Mouse (Mus musculus): ENCODE measurements around the gene Rpap3. TPM values are rescaled to one million over a fixed set of nuclear protein-coding genes. Genes with fewer than 3 reads are reported as not detected.

The Rpap3 gene
- polyA plus RNA-seq, 1 experiment from 2014 or later: 24.0 TPM

- no peak for ATAC-seq (ENCODE audit: insufficient number of reproducible peaks, low FRiP score, low TSS enrichment, low read depth)
- no peaks in the 10 kb centered on the region for H3K36me3 ChIP-seq
- peaks cover 34% of the 10 kb centered on the region for H3K4me1 ChIP-seq
Measured at GRCm38 (mm10) chr15:97746278-97746677, 40.7 kb upstream of the Rpap3 start.

DNA sequence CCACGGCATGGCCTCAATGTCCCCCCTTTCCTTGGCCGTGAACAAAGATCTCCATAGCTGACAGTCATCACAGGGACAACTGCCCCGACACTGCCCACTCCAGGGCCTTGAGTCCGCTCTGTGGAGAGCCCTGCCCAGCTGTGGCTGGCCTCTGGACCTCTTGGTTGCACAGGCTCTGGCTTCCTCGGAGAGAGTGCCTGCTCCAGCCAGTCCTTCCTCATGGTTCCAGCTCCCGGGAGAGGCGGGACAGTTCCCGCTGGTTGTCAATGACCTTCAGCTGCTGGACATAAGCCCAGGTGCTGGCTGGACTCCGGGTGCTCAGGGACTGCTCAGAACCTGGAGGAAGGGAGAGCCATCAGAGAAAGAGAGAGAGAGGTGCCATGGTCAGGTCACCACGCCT lies 39.7 kb upstream of the Rpap3 start:
- no peak overlapping the region for H3K4me3 ChIP-seq (replicated peaks)
- 69% methylated on average over 10 of the region's 10 CpGs for WGBS
- peaks cover 26% of the 10 kb centered on the region for H3K4me1 ChIP-seq
- H3K9me3 ChIP-seq (replicated peaks): no peaks in the 10 kb centered on the region
- ATAC-seq (ENCODE audit: insufficient number of reproducible peaks, low FRiP score, low TSS enrichment, low read depth): no peak
- H3K4me2 ChIP-seq (replicated peaks): no peak overlapping the region
- H3K36me3 ChIP-seq: no peaks in the 10 kb centered on the region
- no peak overlapping the region for H3K9ac ChIP-seq
- no peaks in the 10 kb centered on the region for H3K27me3 ChIP-seq
- H3K27ac ChIP-seq (replicated peaks): peak overlapping the region; percentile 30; the same call in 1 of the 2 replicates

More at GRCm38 (mm10) chr15:97746278-97746677, 40.7 kb upstream of the Rpap3 start:
- no peak overlapping the region for H3K27ac ChIP-seq (replicated peaks)
- no peaks in the 10 kb centered on the region for H3K27me3 ChIP-seq
- H3K4me3 ChIP-seq (replicated peaks): no peak overlapping the region
- no peak overlapping the region for H3K4me2 ChIP-seq (replicated peaks)
- 90% methylated on average over 10 of the region's 10 CpGs for WGBS
- no peaks in the 10 kb centered on the region for H3K9me3 ChIP-seq (replicated peaks)
- no peak overlapping the region for H3K9ac ChIP-seq

- Histone ChIP-seq H3K27me3 (no peaks in the 10 kb centered on the region), H3K9ac (no peak overlapping the region), H3K4me1 (peaks cover 22% of the 10 kb centered on the region), H3K27ac (replicated peaks) (peak overlapping the region; percentile 30; the same call in 1 of the 2 replicates), H3K4me3 (replicated peaks) (no peak overlapping the region), H3K9me3 (replicated peaks) (no peaks in the 10 kb centered on the region), H3K36me3 (no peaks in the 10 kb centered on the region), H3K4me2 (replicated peaks) (no peak overlapping the region)
- WGBS: 43% methylated on average over 10 of the region's 10 CpGs
- ATAC-seq (ENCODE audit: insufficient number of reproducible peaks, low FRiP score, low TSS enrichment, low read depth): no peak
Measured at GRCm38 (mm10) chr15:97744930-97745329, 39.3 kb upstream of the Rpap3 start.

DNA sequence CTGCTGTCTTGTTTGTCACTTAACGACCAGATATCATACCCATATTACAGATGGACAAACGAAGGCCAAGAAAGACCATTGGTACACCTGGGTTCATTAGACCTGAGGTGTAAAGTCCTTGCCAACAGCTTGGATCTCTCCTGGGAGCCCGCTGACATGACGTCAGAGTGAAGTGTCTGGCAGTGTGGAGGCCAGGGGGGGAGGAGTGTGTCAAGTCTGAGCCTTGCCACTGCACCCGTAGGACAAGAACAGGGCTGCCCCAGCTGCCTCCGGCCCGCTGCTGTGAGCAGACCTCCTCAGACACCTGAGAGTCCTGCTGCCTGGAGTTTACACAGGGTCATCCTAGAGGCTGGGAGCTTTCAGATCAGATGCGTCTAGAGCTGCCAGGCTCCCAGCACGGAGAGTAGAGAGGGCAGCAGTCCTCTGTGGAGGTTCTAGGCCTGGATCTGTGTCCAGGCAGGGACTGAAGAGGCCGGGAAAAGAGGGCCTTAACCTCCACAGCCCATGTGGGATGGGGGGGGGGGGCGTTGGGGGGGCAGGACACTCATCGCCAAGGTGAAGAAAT lies 38.4 kb upstream of the Rpap3 start:
- peaks cover 17% of the 10 kb centered on the region for H3K4me1 ChIP-seq
- H3K27ac ChIP-seq (replicated peaks): no peak overlapping the region
- ATAC-seq (ENCODE audit: insufficient number of reproducible peaks, low FRiP score, low TSS enrichment, low read depth): no peak
- no peak overlapping the region for H3K4me3 ChIP-seq (replicated peaks)
- no peak overlapping the region for H3K9ac ChIP-seq
- no peaks in the 10 kb centered on the region for H3K27me3 ChIP-seq
- 66% methylated on average over 12 of the region's 12 CpGs for WGBS
- H3K36me3 ChIP-seq: no peaks in the 10 kb centered on the region
- no peak overlapping the region for H3K4me2 ChIP-seq (replicated peaks)
- H3K9me3 ChIP-seq (replicated peaks): no peaks in the 10 kb centered on the region

- H3K27ac ChIP-seq (replicated peaks): no peak overlapping the region
- ATAC-seq (ENCODE audit: insufficient number of reproducible peaks, low FRiP score, low TSS enrichment, low read depth): no peak
Measured at GRCm38 (mm10) chr15:97743210-97743609, 37.6 kb upstream of the Rpap3 start.

GRCm38 (mm10) chr15:97742600-97742999 lies 37.0 kb upstream of the Rpap3 start:
- H3K9ac ChIP-seq: no peak overlapping the region
- WGBS: 77% methylated on average over 4 of the region's 4 CpGs
- H3K4me2 ChIP-seq (replicated peaks): no peak overlapping the region
- H3K27ac ChIP-seq (replicated peaks): no peak overlapping the region
- H3K4me3 ChIP-seq (replicated peaks): no peak overlapping the region
- peaks cover 10% of the 10 kb centered on the region for H3K4me1 ChIP-seq
- H3K27me3 ChIP-seq: no peaks in the 10 kb centered on the region
- no peaks in the 10 kb centered on the region for H3K36me3 ChIP-seq
- H3K9me3 ChIP-seq (replicated peaks): no peaks in the 10 kb centered on the region
- no peak for ATAC-seq (ENCODE audit: insufficient number of reproducible peaks, low FRiP score, low TSS enrichment, low read depth)

More at GRCm38 (mm10) chr15:97743210-97743609, 37.6 kb upstream of the Rpap3 start:
- H3K4me2 ChIP-seq (replicated peaks): no peak overlapping the region
- H3K4me1 ChIP-seq: peaks cover 13% of the 10 kb centered on the region
- H3K4me3 ChIP-seq (replicated peaks): no peak overlapping the region
- WGBS: 72% methylated on average over 5 of the region's 5 CpGs
- no peak overlapping the region for H3K9ac ChIP-seq
- H3K27me3 ChIP-seq: no peaks in the 10 kb centered on the region
- H3K36me3 ChIP-seq: no peaks in the 10 kb centered on the region
- no peaks in the 10 kb centered on the region for H3K9me3 ChIP-seq (replicated peaks)

GRCm38 (mm10) chr15:97742074-97742473 lies 36.4 kb upstream of the Rpap3 start:
- H3K27ac ChIP-seq (replicated peaks): no peak overlapping the region
- 58% methylated on average over 7 of the region's 7 CpGs for WGBS
- H3K4me2 ChIP-seq (replicated peaks): no peak overlapping the region
- no peak overlapping the region for H3K4me3 ChIP-seq (replicated peaks)
- no peak overlapping the region for H3K9ac ChIP-seq
- ATAC-seq (ENCODE audit: insufficient number of reproducible peaks, low FRiP score, low TSS enrichment, low read depth): no peak
- H3K27me3 ChIP-seq: no peaks in the 10 kb centered on the region
- H3K36me3 ChIP-seq: no peaks in the 10 kb centered on the region
- H3K4me1 ChIP-seq: peaks cover 10% of the 10 kb centered on the region
- H3K9me3 ChIP-seq (replicated peaks): no peaks in the 10 kb centered on the region

GRCm38 (mm10) chr15:97741662-97742061 lies 36.0 kb upstream of the Rpap3 start:
- no peak for ATAC-seq (ENCODE audit: insufficient number of reproducible peaks, low FRiP score, low TSS enrichment, low read depth)
- Histone ChIP-seq H3K4me1 (peaks cover 10% of the 10 kb centered on the region), H3K4me3 (replicated peaks) (no peak overlapping the region), H3K4me2 (replicated peaks) (no peak overlapping the region), H3K36me3 (no peaks in the 10 kb centered on the region), H3K9me3 (replicated peaks) (no peaks in the 10 kb centered on the region), H3K27ac (replicated peaks) (no peak overlapping the region), H3K9ac (no peak overlapping the region), H3K27me3 (no peaks in the 10 kb centered on the region)
- WGBS: 74% methylated on average over 12 of the region's 12 CpGs

- H3K27me3 ChIP-seq: no peaks in the 10 kb centered on the region
Measured at GRCm38 (mm10) chr15:97740283-97740732, 34.7 kb upstream of the Rpap3 start.

GRCm38 (mm10) chr15:97738923-97739322 lies 33.3 kb upstream of the Rpap3 start:
- Histone ChIP-seq H3K36me3 (no peaks in the 10 kb centered on the region), H3K4me3 (replicated peaks) (no peak overlapping the region), H3K4me2 (replicated peaks) (no peak overlapping the region), H3K27me3 (no peaks in the 10 kb centered on the region), H3K27ac (replicated peaks) (no peak overlapping the region), H3K4me1 (no peaks in the 10 kb centered on the region), H3K9me3 (replicated peaks) (no peaks in the 10 kb centered on the region), H3K9ac (no peak overlapping the region)
- 83% methylated on average over 7 of the region's 7 CpGs for WGBS
- ATAC-seq (ENCODE audit: insufficient number of reproducible peaks, low FRiP score, low TSS enrichment, low read depth): no peak

More at GRCm38 (mm10) chr15:97740283-97740732, 34.7 kb upstream of the Rpap3 start:
- Histone ChIP-seq H3K9me3 (replicated peaks) (no peaks in the 10 kb centered on the region), H3K27ac (replicated peaks) (no peak overlapping the region), H3K4me2 (replicated peaks) (no peak overlapping the region), H3K36me3 (no peaks in the 10 kb centered on the region), H3K9ac (no peak overlapping the region), H3K4me3 (replicated peaks) (no peak overlapping the region), H3K4me1 (peaks cover 9% of the 10 kb centered on the region)
- 68% methylated on average over 9 of the region's 9 CpGs for WGBS
- ATAC-seq (ENCODE audit: insufficient number of reproducible peaks, low FRiP score, low TSS enrichment, low read depth): no peak

DNA sequence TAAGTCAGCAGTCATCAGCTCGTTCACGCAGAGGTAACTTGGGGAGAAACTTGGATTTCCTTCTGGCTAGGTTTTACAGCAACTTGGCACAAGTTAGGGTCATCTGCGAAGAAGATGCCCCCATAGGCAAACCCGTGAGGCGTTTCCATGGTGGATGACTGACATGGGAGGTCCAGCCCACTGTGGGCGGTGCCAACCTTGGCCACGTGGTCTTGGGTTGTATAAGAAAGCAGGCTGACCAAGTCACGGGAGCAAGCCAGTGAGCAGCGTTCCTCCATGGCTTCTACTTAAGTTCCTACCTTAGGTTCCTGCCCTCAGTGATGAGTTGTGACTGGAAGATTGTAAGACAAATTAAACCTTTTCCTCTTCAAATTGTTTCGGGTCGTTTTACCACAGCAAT lies 26.4 kb upstream of the Rpap3 start:
- H3K9me3 ChIP-seq (replicated peaks): no peaks in the 10 kb centered on the region
- ATAC-seq (ENCODE audit: insufficient number of reproducible peaks, low FRiP score, low TSS enrichment, low read depth): no peak
- no peak overlapping the region for H3K4me3 ChIP-seq (replicated peaks)
- no peak overlapping the region for H3K4me2 ChIP-seq (replicated peaks)
- WGBS: 90% methylated on average over 11 of the region's 11 CpGs
- no peak overlapping the region for H3K27ac ChIP-seq (replicated peaks)
- no peaks in the 10 kb centered on the region for H3K27me3 ChIP-seq
- H3K9ac ChIP-seq: no peak overlapping the region
- H3K4me1 ChIP-seq: peaks cover 11% of the 10 kb centered on the region; the same call in 1 of the 2 replicates
- no peaks in the 10 kb centered on the region for H3K36me3 ChIP-seq

DNA sequence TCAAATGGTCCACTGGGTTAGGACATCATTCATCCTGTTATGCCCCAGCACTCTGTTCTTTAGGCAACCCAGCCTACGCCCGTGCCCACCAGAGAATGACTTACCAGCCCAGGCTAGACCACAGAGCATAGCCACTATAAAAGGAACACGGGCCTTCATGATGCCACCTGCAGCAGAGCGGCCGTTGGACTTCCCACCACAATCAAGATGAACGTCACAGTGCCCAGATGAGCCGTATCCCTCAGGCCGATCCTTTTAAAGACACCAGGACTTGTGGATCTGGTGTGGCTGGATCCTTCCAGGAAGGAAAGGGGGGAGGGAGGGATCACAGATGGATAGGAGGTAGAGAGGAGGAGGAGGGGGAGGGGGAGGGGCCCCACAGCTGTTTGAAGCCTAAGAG lies 25.5 kb upstream of the Rpap3 start, which contains the start of gene Endou:
Gene Endou (minus strand): TSS at position 229 of the 400 bp plus-strand sequence.
- Histone ChIP-seq H3K9me3 (replicated peaks) (no peaks in the 10 kb centered on the region), H3K4me1 (peaks cover 11% of the 10 kb centered on the region; the same call in 1 of the 2 replicates), H3K27ac (replicated peaks) (0 out of 2 replicates have a peak within 1 kb of the TSS, but pooled peaks have one; percentile 3), H3K36me3 (no peaks in the 10 kb centered on the region), H3K9ac (no peak within 1 kb of the TSS), H3K4me3 (replicated peaks) (peak within 1 kb of the TSS; percentile 1; the same call in 1 of the 2 replicates), H3K4me2 (replicated peaks) (0 out of 2 replicates have a peak within 1 kb of the TSS, but pooled peaks have one; percentile 0), H3K27me3 (no peaks in the 10 kb centered on the region)
- 84% methylated on average over 8 of the region's 8 CpGs for WGBS
- no peak for ATAC-seq (ENCODE audit: insufficient number of reproducible peaks, low FRiP score, low TSS enrichment, low read depth)

Data from embryonic facial prominence, embryonic 15.5 days (tissue).